ENCODE assay signal across 8 mouse cellular contexts in the genomic region with DNA sequence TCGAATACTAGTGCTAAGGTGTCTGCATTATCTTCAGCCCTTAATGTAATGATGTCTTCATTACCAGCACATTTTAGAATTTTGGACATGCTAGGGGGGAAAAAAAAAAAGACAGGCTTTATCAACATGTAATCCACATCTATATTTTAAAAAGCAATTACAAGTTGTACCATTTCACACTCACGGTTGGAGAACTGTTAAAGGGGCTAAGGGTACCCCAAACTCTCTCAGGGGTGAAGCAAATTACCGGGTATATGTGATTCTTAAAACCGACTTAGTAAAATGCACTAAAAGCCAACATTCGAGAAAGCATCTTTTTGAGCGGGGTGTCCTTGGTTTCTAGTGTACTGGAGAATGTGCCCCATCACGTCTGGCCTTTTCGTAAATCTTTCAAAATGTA. TPM values are rescaled to one million over a fixed set of nuclear protein-coding genes. Genes with fewer than 3 reads are reported as not detected.
A peak's percentile ranks its signal among the peaks of the same experiment; 100 is the strongest.
DNase-seq lines count a peak whose midpoint lies in the region; ATAC-seq and TF ChIP-seq lines count a peak whose summit lies in the region.

No protein-coding gene starts in this region.

- TF ChIP-seq CTCF in gastrocnemius, adult 2 months (IDR thresholded peaks at IDR 0.05) = no peak
- TF ChIP-seq CTCF in testis, adult 2 months (IDR thresholded peaks at IDR 0.05; ENCODE audit: control insufficient read depth, insufficient read depth, insufficient replicate concordance, low read depth, low read length) = no peak

- intact Hi-C loops in gastrocnemius, adult 2 months (cut with DNase I) = no loop called here
- intact Hi-C loops in gastrocnemius, postnatal 14 days (cut with DNase I; ENCODE audit: low total_unique reads) = no loop called here

- H3K9me3 ChIP-seq in liver, embryonic 13.5 days (replicated peaks) = no peaks in the 10 kb centered on the region

- DNase-seq in gastrocnemius, adult 2 months = no peak
- DNase-seq in gastrocnemius, postnatal 14 days = no peak
- no peak for DNase-seq in testis, postnatal 10 days (ENCODE audit: low spot score)
- no peak for DNase-seq in liver, embryonic 13.5 days
- no peak for DNase-seq in ovary, postnatal 14 days (ENCODE audit: low spot score)
- DNase-seq in frontal cortex, postnatal 25 days (ENCODE audit: low spot score in 2 of 2) = no peak
- DNase-seq in right cerebral cortex, postnatal 25 days = no peak

- no peaks in the 10 kb centered on the region for H3K27me3 ChIP-seq in testis, adult 2 months (ENCODE audit: control insufficient read depth, insufficient read depth, low read length)
- no peaks in the 10 kb centered on the region for H3K27me3 ChIP-seq in liver, embryonic 13.5 days

- peak overlapping the region; percentile 97; the same call in 1 of the 2 replicates for H3K27ac ChIP-seq in gastrocnemius, adult 2 months
- no peak overlapping the region for H3K27ac ChIP-seq in testis, adult 2 months (ENCODE audit: control insufficient read depth, insufficient read depth, low read depth, low read length)
- H3K27ac ChIP-seq in liver, embryonic 13.5 days = peak overlapping the region; percentile 88

- whole genome bisulfite sequencing in liver, embryonic 13.5 days (ENCODE audit: insufficient replicate concordance) = 5% methylated on average over 8 of the region's 8 CpGs

- peaks cover 2% of the 10 kb centered on the region; the same call in 1 of the 2 replicates for H3K36me3 ChIP-seq in testis, adult 2 months (ENCODE audit: control insufficient read depth, insufficient read depth, low read length)
- H3K36me3 ChIP-seq in liver, embryonic 13.5 days = peaks cover 43% of the 10 kb centered on the region

- H3K9ac ChIP-seq in liver, embryonic 13.5 days = peak overlapping the region; percentile 89

- TF ChIP-seq POLR2A in testis, adult 2 months (IDR thresholded peaks at IDR 0.05; ENCODE audit: control insufficient read depth, low read depth, low read length) = no peak

- H3K4me1 ChIP-seq in testis, adult 2 months (ENCODE audit: control insufficient read depth, insufficient read depth, low read length) = peaks cover 3% of the 10 kb centered on the region; the same call in 1 of the 2 replicates
- H3K4me1 ChIP-seq in liver, embryonic 13.5 days (replicated peaks) = peaks cover 51% of the 10 kb centered on the region

- peak overlapping the region; percentile 83 for H3K4me2 ChIP-seq in liver, embryonic 13.5 days

- peak overlapping the region; percentile 84 for H3K4me3 ChIP-seq in gastrocnemius, adult 2 months
- H3K4me3 ChIP-seq in testis, adult 2 months (ENCODE audit: control insufficient read depth, low read depth, low read length) = peak overlapping the region; percentile 81; the same call in 1 of the 2 replicates
- peak overlapping the region; percentile 85 for H3K4me3 ChIP-seq in liver, embryonic 13.5 days (replicated peaks)

- no peak for ATAC-seq in liver, embryonic 13.5 days (ENCODE audit: low read depth)

RNA-seq across cellular contexts. Expression of a gene that starts 1.2 kb away (rescaled TPM):
- total RNA-seq in gastrocnemius, adult 2 months (2021) = 10 to 100 TPM; 19.0 to 22.9 TPM
- 10 to 100 TPM; 24.7 to 29.9 TPM for total RNA-seq in gastrocnemius, postnatal 14 days (2021)
- polyA plus RNA-seq in testis, adult 2 months (2012; rRNA removed) = 75.1 and 84.2 TPM in 2 replicates
- 369 and 404 TPM in 2 replicates for polyA plus RNA-seq in liver, embryonic 13.5 days (2015; fragmentation: Nextera tagmentation; extraction: Ambion mirVana)

RNA-seq across cellular contexts. Expression of a gene that starts 4.3 kb away (rescaled TPM):
- 10 to 100 TPM; 23.2 to 28.1 TPM for total RNA-seq in gastrocnemius, adult 2 months (2021)
- 10 to 100 TPM; 20.4 to 22.1 TPM for total RNA-seq in gastrocnemius, postnatal 14 days (2021)
- 120 and 139 TPM in 2 replicates for polyA plus RNA-seq in testis, adult 2 months (2012; rRNA removed)
- 17.5 and 21.7 TPM in 2 replicates for polyA plus RNA-seq in liver, embryonic 13.5 days (2015; fragmentation: Nextera tagmentation; extraction: Ambion mirVana)

RNA-seq across cellular contexts. Expression of a gene that starts 11.0 kb away (rescaled TPM):
- 10 to 100 TPM; 13.0 to 17.7 TPM for total RNA-seq in gastrocnemius, adult 2 months (2021)
- total RNA-seq in gastrocnemius, postnatal 14 days (2021) = 10 to 100 TPM; 22.2 to 22.4 TPM
- 10.7 and 13.1 TPM in 2 replicates for polyA plus RNA-seq in testis, adult 2 months (2012; rRNA removed)
- 10.2 and 13.3 TPM in 2 replicates for polyA plus RNA-seq in liver, embryonic 13.5 days (2015; fragmentation: Nextera tagmentation; extraction: Ambion mirVana)
